Mouse (Mus musculus) C2C12 (cell line): ENCODE results near the gene Ksr2. TPM values are rescaled to one million over a fixed set of nuclear protein-coding genes. Genes with fewer than 3 reads are reported as not detected.

ENCODE experiments used
- H3K27me3 ChIP-seq: one replicate; pipeline ENCODE4 v1.6.1; 2011; ENCODE audit not compliant: control insufficient read depth, insufficient read depth, insufficient read length
- H3K36me3 ChIP-seq: one replicate; pipeline ENCODE4 v1.6.1; 2011; ENCODE audit not compliant: control insufficient read depth, insufficient read depth
- H3K4me3 ChIP-seq: one replicate; pipeline ENCODE4 v1.5.1; 2011; ENCODE audit warnings: mild to moderate bottlenecking, control low read depth; ENCODE audit not compliant: poor library complexity, insufficient read depth, severe bottlenecking
- H3K79me2 ChIP-seq: one replicate; pipeline ENCODE4 v1.6.1; 2011; ENCODE audit not compliant: control insufficient read depth, insufficient read depth
- H3K79me3 ChIP-seq: one replicate; pipeline ENCODE4 v1.6.1; 2011; ENCODE audit warnings: low read depth, control low read depth
- H3ac ChIP-seq: one replicate; pipeline ENCODE3; 2011; ENCODE audit warnings: low read depth; ENCODE audit not compliant: control insufficient read depth, insufficient read length
- CEBPB ChIP-seq: IDR thresholded peaks from one replicate; pipeline ENCODE4 v1.6.1; 2011; ENCODE audit warnings: low read depth, mild to moderate bottlenecking, control low read depth, moderate library complexity
- CTCF ChIP-seq: IDR thresholded peaks from one replicate; pipeline ENCODE4 v1.5.1; 2011; ENCODE audit not compliant: control insufficient read depth, insufficient read depth, insufficient read length
- FOSL1 ChIP-seq: IDR thresholded peaks from one replicate; pipeline ENCODE4 v1.8.0; 2011; ENCODE audit warnings: mild to moderate bottlenecking, low read length; ENCODE audit not compliant: poor library complexity, insufficient read depth, severe bottlenecking
- MAX ChIP-seq: IDR thresholded peaks from one replicate; pipeline ENCODE4 v1.6.1; 2011; ENCODE audit warnings: mild to moderate bottlenecking, control low read depth
- MYOD1 ChIP-seq: IDR thresholded peaks from one replicate; pipeline ENCODE4 v1.6.1; 2011; ENCODE audit warnings: low read depth; ENCODE audit not compliant: control insufficient read depth, insufficient read length
- MYOG ChIP-seq: IDR thresholded peaks from one replicate; pipeline ENCODE4 v1.6.1; 2011; ENCODE audit not compliant: control insufficient read depth, insufficient read length; ENCODE audit errors: extremely low read depth
- USF1 ChIP-seq: IDR thresholded peaks from one replicate; pipeline ENCODE4 v1.6.1; 2011; ENCODE audit warnings: low read depth, mild to moderate bottlenecking, control low read depth, moderate library complexity
- polyA plus RNA-seq: library from polyadenylated mRNA; unstranded; fragments of >200 nt; fragmentation: generic; extraction: Trizol; gene quantifications from one replicate; pipeline ENCODE4 v1.2.1, GENCODE M21; 2012; ENCODE audit warnings: missing spikeins

Gene Ksr2
- polyA plus RNA-seq, 1 experiment, result 0.01 TPM

DNA sequence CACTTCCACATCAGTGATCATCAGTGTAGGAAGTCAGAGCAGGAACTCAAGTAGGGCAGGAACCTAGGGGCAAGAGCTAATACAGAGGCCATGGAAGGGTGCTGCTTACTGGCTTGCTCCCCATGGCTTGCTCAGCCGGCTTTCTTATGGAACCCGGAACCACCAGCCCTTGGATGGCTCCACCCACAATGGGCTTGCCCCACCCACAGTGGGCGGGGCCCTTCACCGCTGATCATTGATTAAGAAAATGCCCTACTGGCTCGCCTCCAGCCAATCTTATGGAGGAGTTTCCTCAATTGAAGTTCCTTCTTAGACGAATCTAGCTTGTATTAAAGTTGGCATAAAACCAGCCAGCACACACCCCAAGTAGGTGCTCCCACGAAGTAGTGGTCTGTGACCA lies 102.1 kb downstream of the Ksr2 start:
- Histone ChIP-seq H3K4me3 (no peak overlapping the region), H3K36me3 (no peaks in the 10 kb centered on the region), H3K27me3 (peaks cover 13% of the 10 kb centered on the region), H3K79me2 (no peaks in the 10 kb centered on the region), H3K79me3 (no peaks in the 10 kb centered on the region), H3ac (no peak overlapping the region)
- TF ChIP-seq CEBPB (no peak), USF1 (no peak), CTCF (no peak), MYOD1 (no peak), MYOG (no peak), FOSL1 (no peak)

DNA sequence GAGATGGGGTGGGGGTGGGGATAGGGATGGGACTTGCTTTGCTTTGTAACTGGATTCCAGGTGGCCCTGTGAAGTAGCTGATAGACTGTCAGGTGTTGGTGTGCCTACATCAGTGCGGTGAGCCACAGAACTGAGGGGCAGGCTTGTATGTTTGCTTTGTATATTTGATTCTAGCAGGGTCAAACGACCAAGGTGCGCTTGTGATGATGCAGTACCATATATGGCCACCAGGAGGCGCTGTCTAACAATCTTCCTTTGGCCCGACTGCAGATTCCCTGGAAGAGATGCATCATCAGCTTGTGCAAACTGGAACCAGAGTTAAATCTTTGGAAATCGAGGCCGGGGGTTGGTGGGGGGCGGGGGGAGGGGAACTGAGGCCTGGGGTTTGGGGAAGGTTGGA lies 102.8 kb downstream of the Ksr2 start:
- Histone ChIP-seq H3K4me3 (no peak overlapping the region), H3K79me3 (no peaks in the 10 kb centered on the region)
- TF ChIP-seq CEBPB, result no peak
- peak; percentile 50 for TF ChIP-seq CTCF

DNA sequence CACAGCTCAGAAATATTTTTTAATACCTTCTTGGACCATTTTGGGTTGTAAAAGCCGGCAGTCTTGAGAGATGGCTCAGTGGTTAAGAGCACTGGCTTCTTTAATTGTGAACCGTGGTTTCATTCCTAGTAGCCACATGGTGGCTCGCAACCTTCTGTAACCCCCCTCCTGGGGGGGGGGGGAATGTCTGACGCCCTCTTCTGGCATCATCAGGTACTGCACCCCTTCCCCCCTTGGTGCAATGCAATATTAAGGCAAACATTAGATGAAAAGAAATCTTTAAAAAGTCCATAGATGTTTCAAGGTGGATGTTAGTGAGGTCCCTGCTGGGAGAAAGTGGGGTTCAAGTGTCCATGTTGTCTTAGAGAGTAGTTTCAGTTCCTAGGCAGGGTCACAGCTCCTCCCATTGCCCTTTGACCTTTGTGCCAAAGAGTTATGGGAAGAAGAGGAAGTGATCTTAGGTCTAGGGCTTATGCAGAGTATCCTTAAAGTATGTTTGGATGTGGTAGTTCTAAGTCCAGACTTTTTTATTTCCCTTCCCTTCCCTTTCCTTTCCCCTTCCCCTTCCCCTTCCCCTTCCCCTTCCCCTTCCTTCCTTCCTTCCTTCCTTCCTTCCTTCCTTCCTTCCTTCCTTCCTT lies 106.2 kb downstream of the Ksr2 start:
- Histone ChIP-seq H3K79me3 (no peaks in the 10 kb centered on the region), H3K4me3 (no peak overlapping the region), H3K27me3 (peaks cover 13% of the 10 kb centered on the region), H3ac (no peak overlapping the region), H3K36me3 (no peaks in the 10 kb centered on the region), H3K79me2 (no peaks in the 10 kb centered on the region)
- TF ChIP-seq CEBPB (no peak), FOSL1 (no peak), USF1 (no peak), MYOD1 (no peak), MYOG (no peak), CTCF (no peak), MAX (no peak)

More for the DNA sequence above, 102.8 kb downstream of the Ksr2 start:
- no peaks in the 10 kb centered on the region for H3K36me3 ChIP-seq
- H3K79me2 ChIP-seq, result no peaks in the 10 kb centered on the region
- peaks cover 13% of the 10 kb centered on the region for H3K27me3 ChIP-seq
- no peak overlapping the region for H3ac ChIP-seq

DNA sequence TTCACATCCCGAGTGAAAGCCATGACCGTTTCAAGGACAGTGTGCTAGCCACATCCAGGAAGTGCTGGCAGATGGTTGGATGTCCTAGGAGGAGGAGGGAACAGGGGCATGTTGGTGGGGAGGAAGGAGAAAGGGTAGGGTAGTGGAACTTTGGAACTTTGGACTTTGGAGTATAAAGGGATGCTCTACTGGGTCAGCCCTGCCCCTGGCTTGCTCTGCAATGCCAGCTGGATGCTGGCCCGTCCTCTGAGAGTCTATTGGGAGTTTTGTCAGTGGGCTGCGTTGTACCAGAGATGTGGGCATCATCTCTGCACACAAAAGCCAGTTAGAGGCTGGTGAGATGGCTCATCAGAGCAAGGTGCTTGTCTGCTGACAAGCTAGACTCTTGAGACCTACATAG lies 107.4 kb downstream of the Ksr2 start:
- no peak for TF ChIP-seq FOSL1
- no peak for TF ChIP-seq CEBPB
- TF ChIP-seq MYOG, result no peak
- no peak for TF ChIP-seq CTCF
- TF ChIP-seq USF1, result no peak
- TF ChIP-seq MYOD1, result no peak
- no peak for TF ChIP-seq MAX

DNA sequence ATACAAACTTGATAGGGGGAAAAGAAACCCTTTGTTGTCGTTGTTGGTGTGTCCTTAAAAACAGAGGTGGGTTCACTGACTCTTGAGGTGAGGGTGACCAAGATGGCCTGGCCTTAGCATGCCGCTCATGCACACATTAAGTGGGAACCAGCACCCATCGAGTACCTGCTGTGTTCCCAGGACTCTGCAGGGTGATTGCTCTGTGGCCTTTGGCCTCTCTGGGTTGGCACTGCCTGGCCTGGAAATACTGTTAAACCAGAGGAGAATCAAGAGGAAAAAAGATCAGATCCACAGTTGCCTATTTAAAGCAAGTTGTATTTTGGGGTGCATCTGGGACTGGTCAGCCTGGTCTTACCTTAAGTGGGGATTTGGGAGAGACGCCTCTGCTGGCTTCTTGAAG lies 107.9 kb downstream of the Ksr2 start:
- Histone ChIP-seq H3K79me3 (no peaks in the 10 kb centered on the region), H3ac (no peak overlapping the region), H3K4me3 (no peak overlapping the region), H3K79me2 (no peaks in the 10 kb centered on the region), H3K36me3 (no peaks in the 10 kb centered on the region), H3K27me3 (peaks cover 13% of the 10 kb centered on the region)
- TF ChIP-seq CTCF (no peak), MAX (no peak), CEBPB (no peak)

More for the DNA sequence above, 107.4 kb downstream of the Ksr2 start:
- H3ac ChIP-seq, result no peak overlapping the region
- H3K27me3 ChIP-seq, result peaks cover 13% of the 10 kb centered on the region
- H3K79me3 ChIP-seq, result no peaks in the 10 kb centered on the region
- H3K79me2 ChIP-seq, result no peaks in the 10 kb centered on the region
- no peaks in the 10 kb centered on the region for H3K36me3 ChIP-seq
- H3K4me3 ChIP-seq, result no peak overlapping the region

DNA sequence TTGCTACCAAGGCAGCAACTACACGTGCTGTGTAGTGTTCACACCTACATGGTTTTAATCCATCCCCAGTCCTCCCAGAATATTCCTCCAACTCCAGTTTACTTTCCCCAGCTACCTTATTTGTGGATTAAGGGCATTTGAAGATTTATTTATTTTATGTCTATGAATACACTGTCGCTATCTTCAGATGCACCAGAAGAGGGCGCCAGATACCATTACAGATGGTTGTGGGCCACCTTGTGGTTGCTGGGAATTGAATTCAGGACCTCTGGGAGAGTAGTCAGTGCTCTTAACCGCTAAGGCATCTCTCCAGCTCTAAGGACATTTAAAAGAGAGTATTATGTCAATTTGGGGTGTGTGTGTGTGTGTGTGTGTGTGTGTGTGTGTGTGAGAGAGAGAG lies 108.7 kb downstream of the Ksr2 start:
- Histone ChIP-seq H3K27me3 (peaks cover 13% of the 10 kb centered on the region), H3K79me2 (no peaks in the 10 kb centered on the region), H3K36me3 (no peaks in the 10 kb centered on the region), H3K4me3 (no peak overlapping the region), H3K79me3 (no peaks in the 10 kb centered on the region), H3ac (no peak overlapping the region)
- TF ChIP-seq MAX (no peak), MYOG (no peak), CTCF (no peak), USF1 (no peak), MYOD1 (no peak), CEBPB (no peak), FOSL1 (no peak)

DNA sequence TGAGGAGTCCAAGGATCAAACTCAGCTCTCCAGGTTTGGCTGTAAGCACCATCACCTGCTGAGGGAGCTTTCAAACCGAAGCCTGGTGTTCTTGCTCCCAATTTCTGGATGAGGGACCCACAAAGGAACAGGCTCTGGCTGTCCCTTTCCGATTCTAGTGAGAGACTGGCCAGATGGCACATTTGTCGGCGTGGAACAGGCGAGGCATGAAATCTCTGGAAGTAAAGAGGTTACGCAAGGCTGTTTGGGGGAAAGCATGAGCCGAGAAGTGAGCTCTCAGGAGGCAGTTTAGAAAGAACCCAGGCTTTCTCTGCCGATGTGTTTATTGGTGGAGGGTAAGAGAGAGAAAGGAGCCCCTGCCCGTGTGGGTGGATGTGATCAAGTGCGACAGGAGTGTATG lies 109.2 kb downstream of the Ksr2 start:
- no peak overlapping the region for H3K4me3 ChIP-seq
- TF ChIP-seq CTCF, result no peak
- TF ChIP-seq CEBPB, result no peak
- TF ChIP-seq MAX, result no peak
- no peak for TF ChIP-seq MYOD1
- TF ChIP-seq USF1, result no peak
- no peak for TF ChIP-seq MYOG
- no peak for TF ChIP-seq FOSL1
- no peaks in the 10 kb centered on the region for H3K36me3 ChIP-seq
- no peak overlapping the region for H3ac ChIP-seq
- no peaks in the 10 kb centered on the region for H3K79me3 ChIP-seq
- peaks cover 13% of the 10 kb centered on the region for H3K27me3 ChIP-seq
- H3K79me2 ChIP-seq, result no peaks in the 10 kb centered on the region
